Mouse (Mus musculus) monocyte, adult 5-6 weeks (primary cell): ENCODE measurements at regions not wholly inside any gene's neighbourhood (a gene's known extent, or its start where the extent isn't known, plus 50 kb on each side); places are given as distances from the start of the nearest gene placed in this dataset.
"Not testable (repeated sequence)": the region's sequence is repeated elsewhere in the genome, so short reads cannot be mapped to it uniquely, and the experiment has no call there.

ENCODE experiments used
- ATAC-seq: fragments of 153-309, 156-312 bp; replicated peaks from 2 replicates; pipeline ENCODE4 v1.8.0; 2017; ENCODE audit warnings: mild to moderate bottlenecking; ENCODE audit not compliant: low TSS enrichment, insufficient number of reproducible peaks, severe bottlenecking, poor library complexity, low FRiP score

DNA sequence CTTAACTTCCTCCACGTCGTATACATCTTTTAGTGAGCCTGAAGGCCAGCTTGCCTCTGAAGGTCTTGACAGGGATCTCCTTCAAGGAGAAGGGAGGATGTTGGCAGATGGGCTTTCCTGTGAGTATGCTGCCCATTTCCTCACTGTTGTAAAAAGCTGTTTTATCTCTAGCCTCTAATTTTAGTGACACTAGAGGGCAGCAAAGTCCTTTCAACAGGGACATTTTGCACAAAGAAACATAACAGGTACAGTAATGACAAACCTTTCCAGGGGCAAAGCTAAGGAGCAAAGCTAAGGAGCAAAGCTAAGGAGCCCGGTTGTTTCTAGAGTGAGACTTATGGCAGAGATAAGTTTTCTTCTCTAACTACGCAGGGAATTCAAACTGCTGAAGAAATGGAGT lies 59.0 kb upstream of the Kbtbd8 start:
- ATAC-seq: no peak

DNA sequence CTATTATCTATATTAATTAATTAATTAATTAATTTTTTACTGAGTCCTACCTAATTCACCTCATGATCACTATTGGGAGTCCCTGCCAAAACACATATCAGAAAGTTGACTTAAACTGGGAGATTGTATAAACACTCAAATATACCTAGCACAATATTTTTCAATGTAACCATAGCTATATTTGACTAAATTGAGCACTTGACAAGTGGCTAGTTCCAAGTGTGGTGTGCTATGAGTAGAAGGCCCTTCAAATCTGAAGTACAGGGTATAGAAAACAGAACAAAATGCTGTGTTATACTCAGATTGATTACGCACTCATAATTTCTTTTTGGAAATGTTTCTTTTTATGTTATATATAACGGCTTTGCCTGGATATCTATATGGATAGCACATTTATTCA lies 60.8 kb upstream of the Kbtbd8 start:
- ATAC-seq: no peak

DNA sequence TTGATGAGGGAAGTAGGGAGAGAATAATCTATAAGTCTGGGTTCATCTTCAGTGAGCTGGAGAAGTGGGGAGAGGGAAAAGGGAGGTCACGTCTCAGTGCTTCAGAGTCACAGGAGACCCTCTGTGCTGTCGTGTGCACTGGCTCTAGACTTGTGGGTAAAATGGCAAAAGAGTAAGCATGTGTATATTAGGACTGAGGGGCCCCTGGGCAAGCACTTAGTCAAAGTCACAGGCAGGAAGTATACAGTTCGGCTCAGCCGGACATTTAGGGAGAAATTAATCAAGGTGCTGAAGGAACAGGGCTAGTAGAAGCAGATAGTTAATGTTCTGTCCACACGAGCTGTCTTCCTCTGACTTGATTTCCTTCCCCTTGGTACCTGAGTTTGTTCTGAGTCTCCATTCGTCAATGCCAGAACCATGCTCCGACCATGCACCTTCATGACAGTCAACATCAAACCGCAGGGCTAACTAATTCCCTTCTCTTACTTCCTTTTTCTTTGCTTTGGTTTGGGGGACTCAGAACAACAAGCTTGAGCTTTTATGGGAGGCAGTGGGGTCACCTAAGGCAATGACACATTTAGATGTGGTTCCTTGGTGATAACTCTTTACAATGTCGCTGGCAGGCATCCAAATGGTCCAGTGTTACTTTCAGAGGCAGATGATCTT lies 63.2 kb upstream of the Kbtbd8 start:
- ATAC-seq: no peak

DNA sequence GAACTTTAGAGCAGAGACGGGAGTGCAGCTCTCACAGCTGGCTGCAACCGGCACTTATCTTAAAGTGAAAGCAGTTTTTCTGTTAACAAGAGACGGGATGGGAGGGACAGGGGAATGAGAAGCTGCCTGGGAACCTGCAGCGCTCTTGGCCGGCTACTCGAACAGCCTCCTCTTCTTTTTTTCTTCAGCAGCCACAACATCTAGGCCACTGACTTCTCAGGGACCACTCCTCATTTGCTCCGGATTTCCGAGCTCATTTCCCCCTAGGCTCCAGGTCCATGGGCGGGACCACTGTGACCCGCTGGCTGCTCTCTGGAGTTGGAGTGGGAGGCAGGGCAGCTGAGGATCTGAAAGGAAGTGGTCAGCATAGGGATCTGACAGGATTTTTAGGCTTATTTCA lies 75.7 kb upstream of the Kbtbd8 start:
- ATAC-seq: not testable (repeated sequence)

DNA sequence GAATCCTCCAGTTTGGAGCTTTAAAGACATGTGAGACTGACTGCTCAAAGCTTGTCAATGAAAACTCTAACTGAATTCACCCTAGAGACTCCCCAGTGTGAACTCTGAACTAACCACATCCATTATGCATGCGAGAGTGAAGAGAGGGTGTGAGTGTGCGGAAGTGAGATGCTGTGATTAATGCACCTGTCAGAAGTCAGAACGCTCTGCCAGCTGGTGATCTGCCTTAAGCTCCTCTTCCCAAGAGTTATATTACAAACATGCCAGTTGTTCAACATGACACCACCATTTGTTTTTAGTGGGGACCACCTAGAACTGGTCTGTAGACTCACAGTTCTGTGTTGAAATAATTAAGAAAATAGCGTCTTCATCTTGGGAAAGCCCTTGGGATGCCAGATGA lies 92.8 kb upstream of the Kbtbd8 start:
- no peak for ATAC-seq

DNA sequence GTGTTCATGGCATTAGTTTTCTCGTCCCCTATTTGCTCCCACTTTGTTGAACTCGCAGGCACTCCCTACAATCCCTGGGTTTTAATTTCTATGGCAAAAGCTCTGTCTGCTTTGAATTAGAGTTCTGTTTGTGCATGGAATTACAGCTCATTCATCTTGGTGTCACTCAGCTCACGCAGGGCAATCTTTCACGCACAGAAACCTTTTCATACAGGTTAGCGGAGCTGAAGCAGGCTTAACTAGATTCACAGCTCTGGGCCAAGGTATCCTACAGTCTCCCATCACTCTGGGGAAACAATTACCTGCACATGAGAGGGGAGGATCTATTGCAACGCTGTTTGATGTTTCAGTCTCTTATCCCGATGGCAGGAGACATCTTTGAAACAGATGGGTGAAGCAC lies 95.3 kb upstream of the Kbtbd8 start:
- ATAC-seq: no peak

DNA sequence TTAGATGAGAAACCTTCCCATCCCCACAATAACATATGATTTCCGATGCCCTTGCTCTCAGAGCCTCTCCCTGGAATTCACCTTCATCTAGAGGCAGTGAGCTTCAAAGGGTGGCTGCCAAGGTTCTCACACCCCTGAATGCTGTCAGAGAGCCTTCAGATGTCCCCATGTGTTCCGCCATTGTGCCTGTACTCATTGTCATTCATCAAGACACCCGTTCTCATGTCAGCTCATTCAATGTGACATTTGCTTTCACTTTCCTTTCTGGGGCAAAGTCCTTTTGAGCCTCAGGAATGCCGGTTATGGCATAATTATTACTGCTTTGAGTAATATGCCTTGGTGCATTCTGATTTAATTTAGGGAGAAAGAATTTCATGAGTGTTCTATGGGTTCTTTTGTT lies 99.1 kb upstream of the Kbtbd8 start:
- no peak for ATAC-seq

DNA sequence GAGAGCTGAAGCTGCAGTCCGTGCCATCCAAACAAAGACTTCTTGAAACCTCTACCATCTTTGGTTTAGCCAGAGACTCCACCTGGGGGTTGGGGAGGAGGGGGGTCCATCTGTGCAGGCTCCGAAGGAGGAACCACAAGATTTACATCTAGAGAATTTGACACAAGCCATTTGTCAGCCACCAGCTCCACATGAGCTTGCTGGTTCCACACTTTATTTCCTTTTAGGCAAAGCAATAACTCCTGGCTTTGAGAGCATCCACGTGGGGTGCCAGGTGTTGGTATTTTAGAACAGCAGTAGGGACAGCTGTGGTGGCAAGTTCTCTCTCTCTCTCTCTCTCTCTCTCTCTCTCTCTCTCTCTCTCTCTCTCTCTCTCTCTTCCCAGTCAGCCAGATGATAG lies 99.6 kb upstream of the Kbtbd8 start:
- no peak for ATAC-seq

DNA sequence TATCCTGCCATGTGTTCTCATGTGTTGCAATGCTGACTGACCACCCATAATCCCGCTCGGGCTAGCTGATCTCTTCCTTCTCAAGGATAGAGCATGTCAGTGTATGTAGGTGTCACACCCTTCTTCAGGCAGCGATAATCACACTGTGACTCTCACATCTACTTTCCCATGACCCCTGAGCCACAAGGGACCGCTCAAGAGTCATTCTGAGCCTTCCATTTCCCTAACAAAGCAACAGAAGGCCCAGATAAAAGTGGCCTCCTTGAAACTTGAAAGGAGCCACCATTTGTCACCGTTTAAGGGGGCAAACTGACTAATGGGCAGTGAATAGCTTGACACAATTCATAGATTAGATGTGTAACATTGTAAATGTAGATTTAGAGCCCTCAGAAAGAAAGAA lies 103.9 kb upstream of the Kbtbd8 start:
- no peak for ATAC-seq

DNA sequence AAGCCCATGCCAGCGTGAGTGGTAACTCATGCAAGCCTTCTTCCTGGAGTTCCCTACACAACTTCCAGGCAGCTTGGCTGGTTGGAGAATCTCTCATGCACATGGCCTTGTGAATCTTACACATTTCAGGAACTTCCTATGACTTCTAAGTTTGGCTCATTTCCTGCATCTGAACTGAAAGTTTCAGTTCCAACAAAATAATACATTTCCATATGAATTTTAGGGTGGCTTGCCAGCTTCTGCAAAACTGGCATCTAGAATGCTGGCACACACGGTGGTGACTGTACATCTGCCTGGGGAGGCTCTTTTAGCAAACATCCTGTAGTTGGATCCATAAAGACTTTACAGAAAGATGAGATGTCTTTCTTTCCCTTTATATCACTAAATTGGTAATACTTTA lies 110.6 kb upstream of the Kbtbd8 start:
- ATAC-seq: no peak

DNA sequence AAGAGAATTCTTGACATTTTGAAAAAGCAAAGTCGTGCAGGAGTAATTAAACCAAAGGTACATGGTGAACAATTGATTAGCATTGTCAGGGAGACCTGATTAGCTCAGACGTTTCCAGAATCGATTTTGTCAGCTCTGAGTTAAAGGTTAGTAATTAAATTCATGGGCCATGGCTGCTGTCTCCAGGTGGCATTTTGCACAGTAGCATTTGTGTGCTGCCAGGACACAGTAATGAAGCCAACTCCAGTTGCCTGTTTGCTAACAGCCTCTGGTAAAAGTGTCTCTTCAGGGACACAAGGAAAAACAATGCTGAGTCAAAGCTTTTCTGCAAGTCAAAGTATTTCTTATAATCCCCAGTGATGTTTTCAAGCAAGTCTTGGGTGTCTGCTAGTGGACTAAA lies 113.3 kb upstream of the Kbtbd8 start:
- no peak for ATAC-seq

DNA sequence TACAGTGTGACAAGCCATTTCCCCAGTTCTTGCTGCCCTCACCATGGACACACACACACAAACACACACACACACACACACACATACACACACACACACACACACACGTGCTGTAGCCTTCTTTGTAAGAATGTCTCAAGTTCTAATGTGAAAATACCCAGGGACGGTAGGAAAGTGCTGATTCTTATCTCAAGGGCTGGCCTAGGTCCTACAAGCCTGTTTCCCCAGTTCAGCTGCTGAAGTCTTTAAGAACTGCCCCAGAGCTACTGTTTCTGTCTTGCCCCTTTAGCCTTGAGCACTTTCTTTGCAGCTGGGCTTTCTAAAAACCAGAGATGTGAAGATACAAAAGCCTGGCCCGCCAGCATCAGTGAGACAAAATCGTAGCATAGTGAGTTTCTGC lies 117.5 kb upstream of the Kbtbd8 start:
- ATAC-seq: no peak

DNA sequence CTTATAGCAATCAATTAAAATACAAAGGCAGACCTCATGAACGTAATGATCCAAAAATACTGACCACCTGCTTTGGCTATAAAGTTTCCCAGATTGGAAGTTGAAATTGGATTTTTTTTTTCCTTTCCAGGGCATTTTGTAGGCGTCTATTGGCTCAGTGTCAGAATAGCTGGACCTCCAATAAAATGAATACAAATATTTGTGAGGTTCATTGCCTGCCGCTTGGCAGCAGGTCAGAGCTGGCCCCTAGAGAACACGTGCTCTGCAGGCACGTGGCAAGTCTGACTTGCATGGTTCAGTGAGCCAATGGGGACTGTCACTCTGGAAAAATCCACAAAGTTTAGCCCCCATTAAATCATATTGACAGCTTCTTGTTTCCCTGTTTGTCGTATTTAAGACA lies 118.0 kb upstream of the Kbtbd8 start:
- no peak for ATAC-seq

DNA sequence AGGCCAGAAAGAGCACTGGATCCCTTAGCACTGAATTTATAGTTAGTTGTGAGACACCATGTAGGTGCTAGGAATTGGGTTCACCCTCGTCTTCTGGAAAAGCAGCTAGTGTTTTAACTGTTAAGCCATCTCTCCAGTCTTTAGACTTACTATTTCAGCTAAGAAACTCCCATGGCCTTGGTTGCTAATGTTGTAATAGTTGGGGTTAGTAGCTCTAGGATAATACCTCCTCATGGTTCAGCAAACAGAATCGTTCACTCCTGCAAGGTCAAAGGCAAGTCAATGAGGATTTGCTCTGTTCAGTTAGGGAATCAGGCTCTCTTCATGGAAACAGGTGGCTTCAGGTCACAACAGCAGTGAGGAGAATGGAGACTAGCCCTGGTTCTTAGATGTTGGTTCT lies 118.7 kb upstream of the Kbtbd8 start:
- no peak for ATAC-seq

DNA sequence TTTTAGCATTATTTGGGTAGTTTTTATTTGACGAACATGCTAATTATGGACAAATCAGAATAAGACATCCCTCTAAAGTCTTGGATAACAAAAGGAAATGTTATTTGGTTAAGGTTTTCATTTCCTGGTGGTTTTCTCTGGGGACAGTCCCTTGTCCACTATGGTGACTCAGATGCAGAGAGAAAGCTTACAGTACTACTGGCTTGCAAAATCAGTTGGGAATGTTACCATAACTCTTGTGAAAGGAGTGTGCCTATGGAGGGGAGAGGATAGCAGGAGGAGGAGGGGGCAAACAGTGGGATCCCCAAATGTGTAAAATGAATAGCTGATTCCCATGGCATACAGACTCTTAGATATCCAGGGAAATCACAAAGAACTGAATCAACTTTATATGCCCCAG lies 122.7 kb upstream of the Kbtbd8 start:
- no peak for ATAC-seq

DNA sequence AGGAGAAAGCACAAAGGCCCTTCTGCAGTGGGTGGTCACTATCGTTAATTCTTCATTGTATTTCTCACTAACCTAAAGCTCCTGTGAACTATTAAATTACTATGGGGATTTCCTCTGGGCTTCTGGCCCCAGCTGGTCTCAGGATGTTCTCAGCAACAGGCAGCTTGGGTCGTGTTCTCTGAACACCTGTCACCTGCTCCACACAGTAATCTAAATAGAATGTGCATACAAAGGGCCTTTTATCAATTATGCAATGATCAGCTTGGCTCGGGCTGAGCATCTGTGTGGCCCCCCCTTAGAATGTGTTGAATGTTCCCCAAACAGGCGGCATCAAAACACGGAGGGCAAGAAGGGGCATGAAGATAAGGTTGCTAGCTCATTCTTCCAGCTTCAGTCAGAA lies 129.6 kb upstream of the Kbtbd8 start:
- no peak for ATAC-seq

DNA sequence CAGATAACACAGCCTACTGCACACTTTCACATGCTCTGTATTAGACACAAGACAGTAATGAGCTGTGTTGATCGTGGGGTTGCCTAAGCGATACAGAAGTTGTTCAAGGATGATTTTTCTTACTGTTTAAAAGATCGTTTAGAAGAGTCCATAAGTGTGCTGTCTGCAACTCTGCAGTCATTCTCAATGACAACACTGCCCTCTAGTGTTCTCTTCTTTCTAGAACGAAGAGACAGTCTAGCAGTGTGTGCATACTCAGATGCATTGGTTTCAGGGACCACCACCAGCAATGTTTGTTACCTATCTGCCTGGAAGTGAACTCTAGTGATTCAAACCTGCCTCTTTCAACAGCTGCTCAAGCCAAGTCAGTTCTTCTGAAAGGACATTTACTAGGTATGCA lies 130.7 kb upstream of the Kbtbd8 start:
- no peak for ATAC-seq

DNA sequence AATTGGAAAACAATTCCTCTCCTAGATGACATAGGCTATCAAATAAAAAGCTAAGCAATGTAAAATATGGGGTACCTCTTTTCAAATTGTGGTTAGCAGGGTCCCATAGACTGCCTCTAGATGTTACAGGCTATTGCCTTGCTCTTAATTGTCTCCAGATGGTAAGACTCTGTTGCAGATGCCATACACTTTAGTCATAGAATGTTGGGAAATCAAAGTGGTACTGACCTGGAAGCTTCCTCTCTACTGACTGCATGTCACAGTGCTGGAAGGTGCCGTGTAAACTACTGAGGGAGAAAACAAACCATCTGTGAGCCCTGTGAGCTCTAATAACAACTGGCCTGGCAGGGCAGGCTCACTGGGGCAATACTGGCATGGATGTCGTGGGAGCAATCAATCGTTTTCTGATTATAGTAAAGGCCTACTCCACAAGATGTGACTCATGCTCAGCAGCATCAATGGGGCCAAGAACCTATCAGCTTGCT lies 132.6 kb upstream of the Kbtbd8 start:
- no peak for ATAC-seq

DNA sequence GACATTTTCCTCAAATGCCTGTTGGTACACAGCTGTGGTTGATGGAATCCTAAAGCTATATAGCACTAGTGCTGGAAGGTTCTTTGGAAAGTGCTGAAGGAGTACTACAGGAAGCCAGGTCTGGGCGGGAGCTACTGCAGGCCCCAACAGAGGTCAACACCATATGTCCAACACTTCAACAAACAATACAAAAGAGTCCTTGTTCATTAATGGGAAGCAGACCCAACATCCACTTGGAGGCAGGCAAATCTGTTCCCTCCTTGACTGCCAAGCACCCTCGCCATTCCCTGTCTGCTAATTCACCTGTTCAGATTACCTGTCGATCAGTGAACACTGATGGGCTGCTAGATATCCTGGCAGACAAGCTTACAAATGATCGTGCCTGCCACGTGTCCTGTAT lies 148.4 kb upstream of the Kbtbd8 start:
- ATAC-seq: no peak

DNA sequence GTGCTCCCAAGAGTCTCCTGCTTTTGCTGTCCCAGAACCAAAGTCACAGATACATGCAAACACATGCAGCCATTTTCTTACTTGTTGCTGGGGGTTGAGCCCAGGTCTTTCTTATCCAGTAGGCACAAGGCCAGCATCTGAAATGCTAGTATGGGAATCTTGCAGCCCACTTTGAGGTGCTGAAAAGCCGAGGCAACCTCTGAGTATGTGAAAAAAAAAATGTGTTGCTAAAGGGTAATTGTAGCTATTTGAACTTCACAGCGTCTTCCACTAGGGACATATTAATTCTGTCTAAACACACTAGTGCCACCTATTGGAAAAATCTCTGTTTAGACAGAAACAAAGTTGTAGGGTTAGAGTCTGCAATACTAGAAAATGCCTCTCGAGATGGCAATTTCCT lies 150.1 kb upstream of the Kbtbd8 start:
- no peak for ATAC-seq

DNA sequence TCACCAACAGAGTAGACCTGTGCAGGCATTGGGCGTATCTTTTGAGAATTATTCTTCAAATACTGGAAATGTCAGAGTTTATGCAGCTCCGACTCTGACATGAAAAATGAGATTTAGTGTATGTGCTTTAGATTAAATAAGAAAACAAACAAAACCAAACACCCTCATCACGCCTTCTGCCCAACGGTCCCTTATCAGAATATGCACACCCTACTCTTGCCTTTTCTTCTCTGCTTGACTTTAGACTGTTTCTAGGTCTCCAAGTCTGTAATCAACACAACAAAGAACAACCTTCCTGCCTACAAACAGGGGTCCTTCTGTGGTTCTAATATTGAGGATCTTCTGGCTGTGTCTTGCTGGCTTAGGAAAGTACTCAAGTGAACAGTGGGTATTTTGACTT lies 153.8 kb upstream of the Kbtbd8 start:
- ATAC-seq: no peak
